Mouse (Mus musculus) layer of hippocampus, adult 18-20 months (tissue): Measurements from ENCODE around the gene Zfhx3. TPM values are rescaled to one million over a fixed set of nuclear protein-coding genes. Genes with fewer than 3 reads are reported as not detected.

ENCODE experiments used
- DNase-seq, 2 experiments: peaks; one replicate each; pipeline ENCODE4 v3.0.0; 2022; ENCODE audit warnings: low spot score in 2 of 2
- total RNA-seq, 2 experiments: library from RNA; stranded (reverse); gene quantifications; 2 replicates each; pipeline ENCODE4 v1.2.3; 2021

Gene Zfhx3
- total RNA-seq, 2 experiments from 2014 or later, result 4.6 to 4.8 TPM

DNA sequence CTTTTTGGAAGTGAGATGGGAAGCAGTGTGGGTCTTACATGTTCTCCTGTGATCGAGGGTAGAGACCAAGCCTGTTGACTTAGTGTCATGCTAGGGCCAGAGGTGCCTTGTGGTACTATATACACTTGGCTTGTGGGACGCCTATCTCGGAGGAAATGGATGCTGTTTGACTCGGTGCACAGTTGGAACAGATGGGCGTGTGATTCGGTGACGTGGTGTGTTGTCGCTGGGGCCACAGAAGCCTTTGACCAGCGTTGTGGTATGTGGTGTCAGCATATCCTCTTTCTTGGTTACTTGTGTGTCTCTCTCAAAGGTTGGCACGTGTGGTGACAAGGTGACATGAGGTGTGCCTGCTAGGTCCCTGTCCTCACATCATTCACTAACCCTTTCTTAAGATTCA lies 795.7 kb downstream of the Zfhx3 start:
- DNase-seq, result no peak

DNA sequence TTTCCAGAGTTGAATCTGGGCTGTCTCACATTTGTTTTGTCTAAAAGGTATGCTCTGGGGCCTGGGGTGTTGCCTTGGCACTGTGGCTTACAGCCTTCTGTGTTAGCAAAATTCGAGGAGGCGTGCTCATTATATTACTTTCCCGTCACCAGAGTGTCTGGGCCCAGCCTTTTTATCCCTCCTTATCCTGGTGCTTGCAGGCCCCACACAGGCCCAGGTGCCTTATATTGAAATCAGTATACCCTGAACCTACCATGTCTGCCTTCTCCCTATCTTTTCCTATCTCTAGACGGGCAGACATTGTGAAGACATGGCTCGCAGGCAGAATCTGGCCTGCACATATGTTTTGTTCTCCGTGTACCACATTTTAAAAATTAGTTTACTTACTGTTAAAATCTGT lies 797.1 kb downstream of the Zfhx3 start:
- DNase-seq, result no peak

DNA sequence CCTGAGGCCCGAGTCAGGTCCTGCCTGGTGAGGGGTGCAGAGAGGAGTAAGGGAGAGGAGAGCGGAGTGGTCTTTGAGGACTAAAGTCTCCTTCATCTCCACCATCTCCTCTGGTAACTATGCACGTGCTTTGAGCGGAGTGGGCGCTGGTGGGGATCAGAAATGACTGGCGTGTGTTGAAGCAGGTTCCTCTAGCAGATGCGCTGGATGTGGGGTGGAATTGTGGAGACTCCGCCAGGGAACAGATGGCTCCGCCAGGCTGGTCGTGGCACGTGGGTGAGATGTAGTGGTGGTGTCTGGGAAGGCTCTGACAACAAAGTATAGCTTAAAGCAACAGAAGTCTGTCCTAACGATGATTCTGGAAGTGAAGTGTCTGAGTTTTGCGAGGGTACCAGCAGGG lies 798.0 kb downstream of the Zfhx3 start:
- DNase-seq, result peak; percentile 82 to 92

DNA sequence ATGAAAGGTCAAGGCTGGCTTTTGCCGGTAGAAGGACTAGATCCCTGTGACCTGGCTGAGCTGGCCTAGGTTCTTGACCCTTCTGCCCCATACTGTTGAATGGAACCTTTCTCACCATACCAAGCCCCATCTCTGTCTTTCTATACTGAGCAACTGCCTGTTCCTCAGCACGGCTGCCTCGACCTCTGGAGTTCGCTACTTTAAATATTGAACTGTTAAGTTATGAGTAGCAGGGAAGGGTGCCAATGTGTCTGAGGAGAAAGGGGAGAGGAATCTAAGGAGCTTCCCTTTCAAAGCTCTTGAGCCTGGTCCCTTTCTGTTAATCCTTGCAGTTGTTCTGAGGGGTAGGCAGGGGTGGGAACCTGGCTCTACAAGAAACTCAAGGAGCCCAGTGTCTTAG lies 799.2 kb downstream of the Zfhx3 start:
- no peak for DNase-seq

GRCm38 (mm10) chr8:108742465-108742864 lies 800.0 kb downstream of the Zfhx3 start:
- no peak for DNase-seq

GRCm38 (mm10) chr8:108743238-108743637 lies 800.8 kb downstream of the Zfhx3 start:
- DNase-seq, result no peak

DNA sequence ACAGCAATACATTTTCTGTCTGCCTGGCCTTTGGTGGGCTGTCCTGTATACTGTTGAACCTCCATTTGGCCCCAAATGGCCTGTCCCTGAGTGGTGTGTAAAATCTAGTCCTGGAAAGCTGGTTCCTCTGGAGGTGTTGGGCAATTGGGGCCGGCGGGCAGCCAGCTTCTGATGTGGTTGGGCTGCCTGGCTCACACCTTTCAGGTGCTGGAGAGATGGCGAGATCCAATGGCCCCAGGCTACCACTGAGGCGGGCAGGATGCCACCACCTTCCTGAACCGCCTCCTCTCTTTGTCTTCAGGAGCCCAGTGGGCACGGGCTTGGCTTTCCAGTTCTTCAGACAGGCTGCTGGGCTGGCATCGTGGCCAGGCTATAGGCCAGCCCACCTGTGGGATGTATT lies 803.1 kb downstream of the Zfhx3 start:
- no peak for DNase-seq

DNA sequence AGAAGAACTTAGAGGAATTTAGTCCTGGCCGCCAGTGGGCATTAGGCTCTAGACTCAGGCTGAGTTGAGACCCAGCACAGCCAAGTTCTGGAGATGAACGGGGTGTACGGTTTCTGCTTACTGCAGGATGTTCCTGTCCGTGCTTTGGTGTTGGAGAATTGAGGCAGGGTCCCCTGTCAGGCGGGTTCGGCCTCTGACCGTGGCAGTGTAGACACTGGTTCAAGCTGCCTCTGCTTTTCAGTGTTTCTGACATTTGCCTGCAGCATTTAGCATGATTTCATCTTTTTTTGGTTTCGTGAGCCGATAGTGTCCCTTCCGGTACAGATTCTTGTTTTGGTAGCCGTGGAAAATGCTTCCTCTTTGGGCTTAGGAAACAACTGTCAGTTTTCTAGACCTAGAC lies 805.7 kb downstream of the Zfhx3 start:
- DNase-seq, result no peak

GRCm38 (mm10) chr8:108748851-108749376 lies 806.5 kb downstream of the Zfhx3 start:
- DNase-seq, result no peak

DNA sequence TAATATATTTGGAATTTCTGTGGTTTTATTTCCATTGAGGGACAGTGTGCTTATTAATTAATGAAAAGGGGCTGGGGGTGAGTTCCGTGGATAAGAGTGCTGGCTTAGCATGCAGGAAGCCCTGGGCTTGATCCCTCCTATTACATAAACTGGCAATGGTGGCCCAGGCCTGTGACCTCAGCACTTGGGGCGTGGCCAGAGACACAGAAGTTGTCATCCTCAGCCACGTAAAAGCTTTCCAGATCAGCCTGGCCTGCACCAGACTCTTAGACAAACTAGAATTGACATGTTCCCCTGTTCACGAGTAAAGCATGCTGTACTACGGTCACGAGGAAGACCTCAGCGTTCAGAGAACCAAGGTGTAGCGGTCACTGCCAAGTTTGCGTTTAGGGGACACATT lies 808.4 kb downstream of the Zfhx3 start:
- no peak for DNase-seq

GRCm38 (mm10) chr8:108754556-108754955 lies 812.1 kb downstream of the Zfhx3 start:
- DNase-seq, result no peak

GRCm38 (mm10) chr8:108755400-108756325 lies 813.2 kb downstream of the Zfhx3 start:
- peak in 1 of 2 experiments; percentile 15 for DNase-seq

DNA sequence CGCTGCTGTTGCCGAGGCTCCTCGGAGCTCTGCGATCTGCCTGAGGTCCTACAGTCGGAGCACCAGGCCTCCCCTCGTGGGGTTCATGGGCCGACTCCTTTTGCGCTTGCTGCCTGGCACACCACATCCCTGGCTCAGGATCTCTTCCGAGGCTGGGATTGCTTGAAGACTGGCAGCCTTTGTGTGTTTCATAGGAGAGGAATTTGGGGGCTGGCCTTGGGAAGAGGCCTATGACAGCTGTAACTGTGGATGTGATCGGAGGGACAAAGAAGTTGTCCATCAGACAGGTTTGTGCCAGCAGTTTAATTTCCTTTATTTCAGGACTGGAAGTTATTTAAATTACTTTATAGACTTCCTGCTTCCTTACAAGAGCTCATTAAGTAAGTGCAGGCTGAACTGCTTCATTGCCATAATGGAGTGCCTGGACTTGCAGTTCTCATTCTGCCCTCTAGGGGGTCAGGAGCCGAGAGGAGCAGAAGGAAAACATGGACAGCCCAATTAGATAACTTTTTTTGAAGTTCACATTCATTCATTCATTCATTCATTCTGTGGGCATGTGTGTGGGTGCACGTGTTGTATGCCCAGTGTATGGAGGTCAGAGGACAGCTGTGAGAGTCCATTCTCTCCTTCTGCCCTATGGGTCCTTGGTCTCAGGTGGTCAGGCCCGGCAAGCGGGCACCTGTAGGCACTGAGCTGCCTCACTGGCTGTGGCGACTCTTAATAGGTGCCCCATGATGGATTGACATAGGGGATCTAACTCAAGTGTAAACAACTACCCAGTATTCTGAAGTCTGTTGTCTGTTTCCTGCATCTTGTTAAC lies 817.3 kb downstream of the Zfhx3 start:
- peak; percentile 6 to 37 for DNase-seq

DNA sequence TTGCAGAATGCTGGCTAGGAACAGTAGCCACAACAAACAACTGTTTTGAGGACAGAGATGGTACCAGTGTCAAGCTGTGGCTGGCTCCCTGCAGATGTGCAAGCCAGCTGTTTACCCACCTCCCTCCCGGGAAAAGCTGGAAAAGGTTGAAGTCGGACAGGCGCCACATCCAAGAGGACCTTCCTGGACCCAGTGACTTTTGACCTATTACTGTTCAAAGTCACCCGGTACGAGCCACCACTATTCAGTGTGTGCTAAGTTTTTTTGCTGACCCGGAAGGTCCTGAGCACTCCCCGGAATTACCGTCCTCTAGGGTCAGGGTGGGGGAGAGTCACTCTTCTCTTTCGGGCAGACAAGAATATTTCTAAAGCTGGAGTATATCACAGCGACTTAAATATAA lies 818.3 kb downstream of the Zfhx3 start:
- DNase-seq, result no peak

DNA sequence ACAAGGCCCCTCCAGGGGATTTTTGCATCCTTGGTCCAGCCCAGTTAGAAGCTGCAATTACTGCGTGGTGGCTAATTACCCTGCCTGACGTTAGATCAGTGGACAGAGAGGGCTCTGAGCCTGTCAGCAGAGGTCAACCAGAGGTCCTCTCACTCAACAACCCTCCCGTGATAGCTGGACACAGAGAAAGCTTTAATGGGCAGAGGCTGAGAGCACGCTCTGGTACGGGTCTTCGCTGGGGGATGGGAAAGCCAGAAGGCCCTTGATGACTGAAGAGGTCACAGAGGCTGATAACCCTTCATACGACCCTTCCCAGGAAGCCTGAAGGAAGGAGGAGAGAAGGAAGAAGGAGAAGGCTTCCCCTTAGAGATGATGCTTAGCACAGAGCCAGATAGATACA lies 820.1 kb downstream of the Zfhx3 start:
- no peak for DNase-seq

GRCm38 (mm10) chr8:108764403-108765194 lies 822.2 kb downstream of the Zfhx3 start:
- DNase-seq, result no peak

DNA sequence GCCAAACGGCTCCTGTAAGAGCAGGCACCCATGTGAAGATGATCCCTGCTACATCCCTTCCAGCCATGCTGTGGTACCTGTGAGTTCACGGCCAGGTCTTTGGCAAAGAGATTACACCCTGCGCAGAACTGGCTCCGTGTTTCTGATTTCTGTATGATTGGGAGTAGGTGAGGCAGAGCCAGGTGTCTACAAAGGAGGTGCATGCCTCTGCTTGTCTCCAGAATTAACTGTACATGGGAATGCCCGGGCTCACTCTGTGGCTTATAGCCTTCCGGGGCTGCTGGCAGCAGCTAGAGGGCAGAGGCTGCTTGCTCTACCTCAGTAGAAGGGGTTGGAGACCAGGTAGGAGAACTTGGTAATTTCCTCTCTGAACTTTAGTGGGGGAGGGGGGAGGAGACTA lies 823.7 kb downstream of the Zfhx3 start:
- DNase-seq, result no peak

- no peak for DNase-seq
Observed at GRCm38 (mm10) chr8:108768051-108768450, 825.6 kb downstream of the Zfhx3 start.

- no peak for DNase-seq
Observed at GRCm38 (mm10) chr8:108770334-108770733, 827.9 kb downstream of the Zfhx3 start.

DNA sequence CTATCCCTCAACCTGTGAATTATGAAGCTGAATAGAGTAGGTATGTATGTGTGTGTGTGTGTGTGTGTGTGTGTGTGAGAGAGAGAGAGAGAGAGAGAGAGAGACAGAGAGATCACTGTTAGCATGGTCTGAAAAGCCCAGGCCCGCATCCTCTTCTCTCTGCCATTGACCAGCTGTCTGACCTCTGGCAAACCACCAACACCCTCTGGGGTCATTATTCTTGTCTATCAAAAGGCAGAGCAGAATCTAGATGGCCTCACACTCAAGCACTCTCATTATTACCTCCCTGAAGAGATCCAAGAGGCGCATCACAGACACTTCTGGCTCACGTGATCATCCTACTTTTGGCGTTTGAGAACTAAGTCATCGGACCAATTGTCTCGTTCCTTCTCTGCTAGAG lies 831.0 kb downstream of the Zfhx3 start:
- DNase-seq, result no peak

GRCm38 (mm10) chr8:108778063-108778462 lies 835.6 kb downstream of the Zfhx3 start:
- no peak for DNase-seq
